Mouse (Mus musculus): ENCODE measurements around the gene Sprn. TPM values are rescaled to one million over a fixed set of nuclear protein-coding genes. Genes with fewer than 3 reads are reported as not detected.

The Sprn gene
- 0.89 and 2.7 TPM in 2 replicates for polyA plus RNA-seq (2012; rRNA removed; ENCODE audit: low replicate concordance)

GRCm38 (mm10) chr7:140154218-140154927 lies at the start of gene Sprn:
Sprn (minus strand) TSS chr7:140154877.

GRCm38 (mm10) chr7:140172936-140173335 lies 18.3 kb upstream of the Sprn start, which contains the start of gene Olfr523:
Olfr523 (plus strand) TSS chr7:140173217.

DNA sequence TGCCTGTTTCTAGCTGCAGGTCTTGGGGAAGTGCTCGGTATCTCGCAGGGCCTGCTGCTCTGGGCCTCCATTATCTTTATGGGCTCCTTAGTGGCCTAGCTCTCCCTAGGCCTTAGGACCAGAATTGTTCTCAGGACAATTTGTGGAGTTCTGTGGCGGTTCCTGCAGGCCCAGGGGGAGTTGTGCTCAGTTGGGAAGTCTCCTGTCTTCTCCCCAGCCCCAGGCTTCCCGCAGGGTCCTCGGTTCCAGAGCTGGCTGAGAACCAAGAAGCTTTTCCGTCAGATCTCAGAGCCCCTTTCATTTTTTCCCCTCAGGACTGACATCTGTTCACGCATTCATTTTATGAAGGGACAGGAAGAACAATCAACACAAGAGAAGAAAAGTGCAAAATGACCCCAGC lies 10.0 kb upstream of the Sprn start, which contains the start of gene Olfr522:
Olfr522 (minus strand) TSS at position 101 of the 400 bp plus-strand sequence.

GRCm38 (mm10) chr7:140137135-140138020 lies 17.3 kb downstream of the Sprn start, which contains the start of gene Mtg1:
Mtg1 (plus strand) TSS chr7:140137564.

DNA sequence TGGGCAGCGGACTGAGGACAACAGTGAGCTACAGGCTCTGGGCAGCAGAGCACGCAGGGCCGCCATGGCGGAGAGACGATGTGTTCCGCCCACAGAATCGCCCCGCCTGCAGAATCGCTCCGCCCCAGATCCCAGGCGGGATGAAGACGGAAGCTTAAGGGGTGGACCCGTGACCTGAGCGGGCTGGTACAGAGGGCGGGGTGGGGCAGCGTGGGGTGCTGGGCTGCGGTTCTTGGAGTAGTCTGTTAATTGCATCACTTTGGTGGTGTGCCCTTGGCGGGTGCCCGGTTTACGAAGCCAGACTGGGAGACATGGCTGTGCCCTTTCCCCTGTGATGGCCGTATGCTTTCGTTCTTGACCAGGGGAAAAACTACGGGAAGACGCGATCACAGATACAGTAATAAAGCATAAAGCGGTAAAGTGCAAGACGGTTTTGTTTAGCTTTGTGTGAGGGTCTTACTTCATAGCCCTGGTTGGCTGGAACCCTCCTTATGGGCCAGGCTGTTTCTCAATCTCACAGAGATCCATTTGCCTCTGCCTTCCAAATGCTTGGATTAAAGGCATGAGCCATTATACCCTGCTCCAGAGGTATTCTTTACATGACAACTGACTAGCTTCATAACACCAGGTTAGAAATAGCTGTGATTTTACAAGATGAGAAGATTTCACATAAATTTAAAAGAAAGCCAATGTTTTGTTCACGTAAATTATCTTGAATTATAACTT lies 38.2 kb downstream of the Sprn start, which contains the start of gene Echs1:
Echs1 (minus strand) TSS at position 148 of the 726 bp plus-strand sequence.

DNA sequence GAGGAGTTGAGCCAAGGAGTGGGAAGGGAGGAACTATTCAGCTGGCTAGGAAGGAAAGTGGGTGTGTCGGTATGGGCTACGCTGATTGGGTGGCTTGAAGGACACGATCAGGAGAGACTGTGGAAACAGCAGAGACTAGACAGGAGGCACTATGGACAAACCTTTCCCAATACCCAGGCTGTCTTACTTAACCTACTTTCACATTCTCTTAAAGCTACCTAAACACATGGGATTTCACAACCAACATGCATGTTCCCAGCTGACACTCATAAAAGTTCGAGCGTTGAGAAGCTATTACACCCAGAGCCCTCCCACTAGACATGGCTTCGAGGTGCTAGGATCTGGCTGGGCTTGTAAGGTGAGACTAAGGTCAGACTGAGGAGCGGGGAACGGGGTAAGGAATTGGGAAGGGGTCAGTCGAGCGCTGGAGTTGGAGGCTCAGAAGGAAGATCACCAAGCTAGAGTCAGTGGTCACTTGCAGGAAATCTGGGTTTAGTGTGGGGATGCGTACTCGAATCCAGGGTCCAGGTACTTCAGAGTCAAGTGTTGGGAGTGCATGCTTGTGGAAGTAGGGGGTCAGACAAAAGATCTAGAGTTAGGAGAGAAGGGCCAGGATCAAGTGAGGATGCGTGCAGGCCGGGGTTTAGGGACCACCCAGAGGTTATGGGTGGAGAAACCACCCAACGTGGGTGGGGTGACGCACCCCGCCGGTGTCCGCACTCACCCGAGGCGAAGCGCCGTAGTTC lies 38.9 kb downstream of the Sprn start, which contains the start of gene Paox:
Paox (plus strand) TSS at position 217 of the 746 bp plus-strand sequence.

DNA sequence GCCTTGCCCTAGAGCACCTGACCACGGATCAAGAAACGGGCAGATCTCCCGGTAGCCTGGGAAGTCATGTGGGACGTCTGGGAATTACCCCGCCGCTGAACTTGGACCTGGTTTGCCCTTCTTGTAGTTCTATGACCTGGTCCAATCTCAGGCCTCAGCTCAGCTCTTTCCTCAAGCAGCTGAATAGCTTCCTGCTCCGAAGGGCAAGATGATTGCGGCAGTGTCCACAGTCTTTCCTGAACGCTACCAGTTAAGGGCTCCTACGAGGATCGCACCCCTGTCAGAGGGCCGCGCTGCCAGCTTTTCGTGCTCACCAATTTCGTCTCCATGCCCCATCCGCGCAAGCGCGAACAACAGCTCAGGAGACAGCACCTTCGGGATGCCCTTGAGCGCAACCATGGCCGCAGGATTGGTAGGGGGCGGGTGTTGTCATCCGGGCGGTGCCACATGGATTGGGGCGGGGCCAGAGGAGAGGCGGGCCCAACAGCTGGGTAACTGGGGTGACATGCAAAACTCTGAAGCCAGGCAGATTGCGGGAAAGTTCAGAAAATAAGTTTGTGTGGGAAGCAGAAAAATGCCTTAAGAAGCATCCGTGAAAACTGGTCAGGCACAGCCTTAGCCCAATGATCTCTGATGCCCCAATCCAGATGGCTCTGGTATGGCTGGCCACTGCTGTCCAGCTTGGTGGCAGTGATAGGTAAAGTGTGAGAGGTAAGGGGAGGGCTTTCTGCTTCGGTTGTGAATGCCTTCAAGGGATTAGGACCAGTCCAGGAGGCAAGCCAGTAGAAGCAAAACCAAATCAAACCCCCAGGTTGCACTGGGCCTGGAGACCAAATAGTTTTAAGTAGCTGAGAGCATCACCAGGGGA lies 52.5 kb downstream of the Sprn start, which contains the start of gene Fuom:
Fuom (minus strand) TSS at position 449 of the 868 bp plus-strand sequence.

Other genes with a start within 250 kb of the Sprn start
- not detected in 2 replicates for gene Utf1, start 211.1 kb downstream of the Sprn start, polyA plus RNA-seq (2012; rRNA removed; ENCODE audit: low replicate concordance)
- 0.14 and 0.32 TPM in 2 replicates for gene 6430531B16Rik, start 176.1 kb downstream of the Sprn start, polyA plus RNA-seq (2012; rRNA removed; ENCODE audit: low replicate concordance)
- 12.3 and 18.5 TPM in 2 replicates for gene Adam8, start 162.3 kb downstream of the Sprn start, polyA plus RNA-seq (2012; rRNA removed; ENCODE audit: low replicate concordance)
- 45.5 and 100 TPM in 2 replicates for gene Zfp511, start 118.5 kb downstream of the Sprn start, polyA plus RNA-seq (2012; rRNA removed; ENCODE audit: low replicate concordance)
- gene Tubgcp2, start 118.2 kb downstream of the Sprn start, polyA plus RNA-seq (2012; rRNA removed; ENCODE audit: low replicate concordance) = 28.2 and 39.2 TPM in 2 replicates
- not detected in 2 replicates for gene Msx3, start 105.8 kb downstream of the Sprn start, polyA plus RNA-seq (2012; rRNA removed; ENCODE audit: low replicate concordance)
- gene Caly, start 72.3 kb downstream of the Sprn start, polyA plus RNA-seq (2012; rRNA removed; ENCODE audit: low replicate concordance) = 0.18 and 0.19 TPM in 2 replicates
- gene Prap1, start 61.5 kb downstream of the Sprn start, polyA plus RNA-seq (2012; rRNA removed; ENCODE audit: low replicate concordance) = 1.7 and 21.1 TPM in 2 replicates
- gene Fuom, start 52.4 kb downstream of the Sprn start, polyA plus RNA-seq (2012; rRNA removed; ENCODE audit: low replicate concordance) = 46.2 and 65.2 TPM in 2 replicates
- 27.3 and 32.0 TPM in 2 replicates for gene Paox, start 39.1 kb downstream of the Sprn start, polyA plus RNA-seq (2012; rRNA removed; ENCODE audit: low replicate concordance)
- gene Echs1, start 38.4 kb downstream of the Sprn start, polyA plus RNA-seq (2012; rRNA removed; ENCODE audit: low replicate concordance) = 240 and 347 TPM in 2 replicates
- gene Mtg1, start 17.3 kb downstream of the Sprn start, polyA plus RNA-seq (2012; rRNA removed; ENCODE audit: low replicate concordance) = 30.3 and 50.3 TPM in 2 replicates
- not detected in 2 replicates for gene Olfr522, start 9.9 kb upstream of the Sprn start, polyA plus RNA-seq (2012; rRNA removed; ENCODE audit: low replicate concordance)
- not detected in 2 replicates for gene Olfr523, start 18.3 kb upstream of the Sprn start, polyA plus RNA-seq (2012; rRNA removed; ENCODE audit: low replicate concordance)
- not detected in 2 replicates for gene Olfr524, start 51.1 kb upstream of the Sprn start, polyA plus RNA-seq (2012; rRNA removed; ENCODE audit: low replicate concordance)
- gene Cd163l1, start 63.4 kb upstream of the Sprn start, polyA plus RNA-seq (2012; rRNA removed; ENCODE audit: low replicate concordance) = 0.36 and 1.7 TPM in 2 replicates
- gene 5830411N06Rik, start 92.4 kb upstream of the Sprn start, polyA plus RNA-seq (2012; rRNA removed; ENCODE audit: low replicate concordance) = 0.04 and 0.13 TPM in 2 replicates
- gene Olfr525, start 166.0 kb upstream of the Sprn start, polyA plus RNA-seq (2012; rRNA removed; ENCODE audit: low replicate concordance) = not detected in 2 replicates
- not detected in 2 replicates for gene Olfr527, start 179.1 kb upstream of the Sprn start, polyA plus RNA-seq (2012; rRNA removed; ENCODE audit: low replicate concordance)
- 0.13 and 0.27 TPM in 2 replicates for gene Olfr60, start 206.8 kb upstream of the Sprn start, polyA plus RNA-seq (2012; rRNA removed; ENCODE audit: low replicate concordance)
- gene Olfr530, start 221.5 kb upstream of the Sprn start, polyA plus RNA-seq (2012; rRNA removed; ENCODE audit: low replicate concordance) = not detected in 2 replicates
- gene Olfr531, start 248.0 kb upstream of the Sprn start, polyA plus RNA-seq (2012; rRNA removed; ENCODE audit: low replicate concordance) = not detected in 2 replicates

All from subcutaneous adipose tissue, adult 2 months (tissue).